Mouse (Mus musculus): ENCODE data around the gene Defb46.

Defb46 gene

DNA sequence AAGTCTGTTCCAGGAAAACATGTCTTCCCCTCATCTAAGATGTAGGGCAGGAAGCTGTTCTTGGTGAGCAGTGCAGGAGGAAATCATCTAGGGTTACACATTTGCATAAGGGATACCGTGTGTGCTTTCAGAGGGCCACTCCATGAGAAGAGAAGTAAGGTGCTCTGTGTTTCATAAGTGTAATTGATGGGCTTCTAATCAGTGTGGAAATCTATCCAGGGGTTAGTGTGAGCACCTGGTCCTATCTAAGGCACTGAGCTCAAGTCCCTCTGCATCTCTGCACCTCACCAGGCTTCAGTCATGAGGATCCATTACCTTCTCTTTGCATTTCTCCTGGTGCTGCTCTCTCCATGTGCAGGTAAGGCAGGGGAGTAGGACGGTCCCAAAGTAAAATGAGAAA is at the start of gene Defb46:
TSS of gene Defb46 (plus strand) at position 301 of the 400 bp plus-strand sequence.
- no peak for DNase-seq (ENCODE audit: low spot score)

DNA sequence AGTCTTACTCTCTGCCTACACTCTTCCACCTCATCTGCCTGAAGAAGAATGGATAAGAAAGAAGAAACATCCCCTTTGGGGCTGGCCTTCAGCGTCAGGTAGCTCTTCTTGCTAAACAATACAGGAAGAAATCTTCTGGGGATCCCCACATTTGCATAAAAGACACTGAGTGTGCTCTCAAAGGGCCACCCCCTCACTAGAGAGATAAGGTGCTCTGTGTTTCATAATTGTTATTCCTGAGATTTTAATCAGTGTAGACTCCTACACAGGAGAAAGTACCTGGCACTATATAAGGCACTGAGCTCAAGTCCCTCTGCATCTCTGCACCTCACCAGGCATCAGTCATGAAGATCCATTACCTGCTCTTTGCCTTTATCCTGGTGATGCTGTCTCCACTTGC is 14.6 kb upstream of the Defb46 start, which contains the start of gene Defb6:
TSS of gene Defb6 (plus strand) at position 318 of the 400 bp plus-strand sequence.
- no peak for DNase-seq (ENCODE audit: low spot score)

DNA sequence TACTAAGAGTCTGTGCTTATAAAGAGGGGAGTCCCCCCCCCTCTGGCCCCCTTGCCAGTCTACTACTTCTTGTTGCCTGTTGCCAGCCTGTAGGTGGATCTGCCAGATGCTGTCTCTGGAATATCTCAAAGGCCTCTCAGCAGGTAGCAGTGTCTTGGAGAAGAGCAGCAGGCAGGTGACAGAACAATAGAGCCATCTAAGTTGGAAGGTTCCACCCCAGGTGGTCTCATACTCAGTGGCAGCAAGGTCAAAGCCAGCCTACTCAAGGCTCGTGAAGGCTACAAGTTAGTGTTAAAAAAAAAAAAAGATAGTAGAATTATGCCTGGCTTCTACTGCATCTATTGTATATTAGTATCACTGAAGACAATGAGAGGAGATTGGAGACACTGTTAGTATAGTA is 1.6 kb upstream of the Defb46 start:
- no peak for DNase-seq (ENCODE audit: low spot score)

DNA sequence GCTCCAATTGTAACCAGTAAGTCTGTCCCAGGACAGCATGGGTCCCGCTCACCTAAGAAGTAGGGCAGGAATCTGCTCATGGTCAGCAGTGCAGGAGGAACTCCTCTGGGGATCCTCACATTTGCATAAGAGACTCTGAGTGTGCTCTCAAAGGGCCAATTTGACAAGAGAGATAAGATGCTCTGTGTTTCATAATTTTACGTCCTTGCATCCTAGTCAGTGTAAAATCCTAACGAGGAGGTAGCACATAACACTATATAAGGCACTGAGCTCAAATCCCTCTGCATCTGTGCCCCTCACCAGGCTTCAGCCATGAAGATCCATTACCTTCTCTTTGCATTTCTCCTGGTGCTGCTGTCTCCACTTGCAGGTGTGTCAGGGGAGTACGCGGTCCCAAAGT is 7.6 kb downstream of the Defb46 start, which contains the start of gene Defb5:
TSS of gene Defb5 (plus strand) at position 301 of the 400 bp plus-strand sequence.
- DNase-seq (ENCODE audit: low spot score) = no peak

DNA sequence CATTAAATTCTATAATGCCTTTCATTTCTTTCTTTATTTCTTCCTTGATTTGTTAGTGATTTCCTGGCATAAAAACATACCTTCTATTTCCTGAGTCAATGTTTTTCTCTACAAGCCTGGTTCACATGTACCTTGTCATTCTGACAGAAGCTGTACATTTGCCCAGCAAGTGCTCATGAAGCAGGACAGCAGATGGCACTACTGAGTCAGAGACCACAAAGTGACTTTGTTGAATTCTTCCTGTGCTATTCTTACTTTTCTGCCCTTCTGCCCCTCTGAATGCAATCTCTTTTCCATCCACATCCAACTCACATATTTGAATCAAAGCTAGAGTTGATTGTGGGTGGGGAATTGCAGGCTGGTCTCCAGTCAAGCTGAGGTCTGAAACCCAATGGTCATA is 18.4 kb downstream of the Defb46 start:
- no peak for DNase-seq (ENCODE audit: low spot score)

DNA sequence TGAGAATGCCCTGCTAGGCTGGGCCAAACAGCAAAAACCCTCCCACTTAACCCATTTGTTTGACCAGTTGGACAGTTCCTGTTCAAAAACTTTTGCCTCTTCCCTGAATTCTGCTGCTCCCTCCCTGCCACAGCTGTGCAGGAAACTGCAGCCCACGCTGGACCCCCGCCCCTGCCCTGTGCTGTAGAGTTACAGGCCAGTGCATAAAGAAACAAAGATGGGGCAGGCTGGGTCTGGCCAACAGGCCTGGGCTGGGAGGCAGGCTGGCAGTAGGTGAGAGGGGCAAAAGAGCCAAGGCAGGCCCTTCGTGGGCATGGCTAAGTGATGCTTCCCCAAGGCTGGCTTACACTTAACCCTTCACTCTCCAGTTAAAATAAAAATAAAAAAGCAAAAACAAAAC is 20.0 kb downstream of the Defb46 start:
- no peak for DNase-seq (ENCODE audit: low spot score)
